Mouse (Mus musculus) embryonic facial prominence, embryonic 11.5 days (tissue): ENCODE measurements around the gene Asb9. TPM values are rescaled to one million over a fixed set of nuclear protein-coding genes. Genes with fewer than 3 reads are reported as not detected.

ENCODE experiments used
- ATAC-seq: fragments of 200-750 bp; cut with Nextera tagmentation; replicated peaks from 2 replicates; pipeline ENCODE4 v1.8.0; 2017; ENCODE audit warnings: low read depth; ENCODE audit not compliant: insufficient number of reproducible peaks, low FRiP score, low TSS enrichment
- DNase-seq: peaks from one replicate; pipeline ENCODE4 v3.0.0-alpha.2; 2015; ENCODE audit warnings: low spot score
- H3K27ac ChIP-seq: fragments of 300-500 bp; sonication (generic); replicated peaks from 2 replicates; pipeline ENCODE4 v1.5.1; 2014; ENCODE audit warnings: mild to moderate bottlenecking, low read depth, low read length, control low read depth
- H3K27me3 ChIP-seq: fragments of 300-500 bp; sonication (generic); 2 replicates; pipeline ENCODE4 v1.6.1; 2014; ENCODE audit warnings: mild to moderate bottlenecking, low read length, moderate library complexity, mixed read lengths; ENCODE audit not compliant: control insufficient read depth, insufficient read depth
- H3K36me3 ChIP-seq: fragments of 300-500 bp; sonication (generic); replicated peaks from 2 replicates; pipeline ENCODE4 v1.6.1; 2014; ENCODE audit warnings: low read depth, mild to moderate bottlenecking, low read length, moderate library complexity, mixed read lengths; ENCODE audit not compliant: control insufficient read depth, insufficient read depth
- H3K4me1 ChIP-seq: fragments of 300-500 bp; sonication (generic); 2 replicates; pipeline ENCODE4 v1.6.1; 2014; ENCODE audit warnings: low read length, mixed read lengths; ENCODE audit not compliant: control insufficient read depth, insufficient read depth
- H3K4me2 ChIP-seq: fragments of 300-500 bp; sonication (generic); 2 replicates; pipeline ENCODE4 v1.6.1; 2014; ENCODE audit warnings: low read depth, mild to moderate bottlenecking, control low read depth, low read length, moderate library complexity
- H3K4me3 ChIP-seq: fragments of 300-500 bp; sonication (generic); 2 replicates; pipeline ENCODE4 v1.5.1; 2014; ENCODE audit warnings: low read depth, low read length, control low read depth
- H3K9ac ChIP-seq: fragments of 300-500 bp; sonication (generic); replicated peaks from 2 replicates; pipeline ENCODE4 v1.6.1; 2014; ENCODE audit warnings: mild to moderate bottlenecking, control low read depth, low read length
- H3K9me3 ChIP-seq: fragments of 300-500 bp; sonication (generic); replicated peaks from 2 replicates; pipeline ENCODE4 v1.6.1; 2016; ENCODE audit warnings: mild to moderate bottlenecking, low read length, inconsistent platforms, mixed read lengths; ENCODE audit not compliant: control insufficient read depth
- WGBS: fragments of 180-500 bp; shearing (Covaris S2); extraction: QIAGEN DNeasy Blood & Tissue Kit; methylation state at CpG from one replicate; pipeline ENCODE4 v1.1.7; 2014; 5-methylcytosine and 5-hydroxymethylcytosine counted together
- polyA plus RNA-seq: library from polyadenylated mRNA; unstranded; fragments of >200 nt; fragmentation: Nextera tagmentation; extraction: Ambion mirVana; gene quantifications from 2 replicates; pipeline ENCODE4 v1.2.1, GENCODE M21; 2014

Gene Asb9
- polyA plus RNA-seq, result 2.3 and 2.7 TPM in 2 replicates

DNA sequence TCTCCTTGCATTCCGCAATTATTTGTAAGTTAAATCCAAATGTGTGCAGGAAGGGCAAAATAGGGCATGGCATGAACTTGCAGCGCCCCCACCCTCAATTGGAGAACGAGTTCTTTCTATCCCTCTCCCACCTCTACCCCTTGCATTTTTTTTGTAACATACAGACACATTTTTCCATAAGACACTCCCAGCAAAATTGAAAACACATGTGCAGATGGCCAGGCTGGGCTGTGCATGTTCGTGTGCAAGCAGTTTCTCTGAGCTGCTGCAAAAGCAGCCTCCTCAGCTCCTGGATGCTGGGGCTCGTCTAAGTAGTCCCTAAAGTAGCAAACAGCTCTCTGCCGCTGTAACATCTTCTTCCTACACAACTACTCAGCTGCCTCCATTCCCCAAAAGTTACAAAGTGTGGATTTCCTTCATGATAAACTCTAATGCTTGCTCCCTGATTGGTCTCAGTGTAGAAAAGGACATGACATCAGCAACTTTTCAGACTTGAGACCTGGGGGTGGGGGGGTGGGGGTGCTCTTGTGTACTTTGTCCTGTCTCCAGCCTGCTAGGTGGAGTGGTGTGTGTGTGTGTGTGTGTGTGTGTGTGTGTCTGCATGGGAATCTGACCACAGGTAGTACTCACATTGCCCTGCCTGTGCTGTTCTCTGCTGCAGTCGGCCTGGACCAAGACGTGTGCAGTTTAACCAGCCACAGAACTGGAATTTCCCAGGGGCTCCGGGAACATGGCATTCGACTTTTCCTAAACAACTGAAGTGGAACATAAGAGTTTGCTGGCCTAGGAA lies at the start of gene Asb9:
Asb9 (plus strand) TSS at position 619 of the 790 bp plus-strand sequence.
- Histone ChIP-seq H3K27ac (0 out of 2 replicates have a peak within 1 kb of the TSS, but pooled peaks have one; percentile 16), H3K27me3 (no peaks in the 10 kb centered on the region), H3K36me3 (no peaks in the 10 kb centered on the region), H3K4me2 (no peak within 1 kb of the TSS), H3K9me3 (no peaks in the 10 kb centered on the region), H3K4me3 (no peak within 1 kb of the TSS), H3K4me1 (no peaks in the 10 kb centered on the region), H3K9ac (no peak within 1 kb of the TSS)
- ATAC-seq (peak; percentile 83; the same call in 1 of the 2 replicates), DNase-seq (peak; percentile 62)
- WGBS, result 47% methylated on average over 10 of the region's 10 CpGs

DNA sequence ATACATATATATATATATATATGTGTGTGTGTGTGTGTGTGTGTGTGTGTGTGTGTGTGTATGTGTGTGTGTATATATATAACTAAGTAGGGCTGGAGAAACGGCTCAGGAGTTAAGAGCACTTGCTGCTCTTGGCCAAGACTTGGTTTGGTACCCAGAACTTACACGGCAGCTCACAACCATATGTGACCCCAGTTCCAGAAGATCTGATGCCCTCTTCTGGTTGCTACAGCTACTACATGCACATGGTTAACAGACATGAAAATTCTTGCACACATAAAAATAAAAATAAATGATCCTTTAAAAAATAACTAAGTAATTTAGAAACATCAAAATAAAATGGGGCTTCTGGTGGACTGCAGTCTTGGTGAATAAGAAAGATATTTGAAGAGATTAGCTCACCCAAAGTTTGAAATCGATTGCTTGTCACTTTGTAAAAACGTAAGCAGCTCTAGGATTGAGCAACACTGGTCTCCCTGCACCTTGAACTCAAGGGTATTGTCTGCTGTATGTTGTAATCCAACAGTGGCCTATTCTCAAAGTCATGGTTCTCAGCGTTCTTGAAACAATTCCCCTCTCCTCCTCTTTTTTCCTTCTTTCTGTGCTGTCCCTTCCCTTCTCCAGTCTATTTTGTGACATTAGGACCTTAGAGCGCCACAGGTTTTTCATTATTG lies 46.8 kb upstream of the Asb9 start:
- no peaks in the 10 kb centered on the region for H3K9me3 ChIP-seq
- no peak overlapping the region for H3K4me2 ChIP-seq
- no peak overlapping the region for H3K9ac ChIP-seq
- H3K27ac ChIP-seq, result no peak overlapping the region
- H3K36me3 ChIP-seq, result no peaks in the 10 kb centered on the region
- 67% methylated on average over 6 of the region's 6 CpGs for WGBS
- ATAC-seq (no peak), DNase-seq (no peak)
- no peak overlapping the region for H3K4me3 ChIP-seq
- no peaks in the 10 kb centered on the region for H3K27me3 ChIP-seq
- H3K4me1 ChIP-seq, result no peaks in the 10 kb centered on the region

DNA sequence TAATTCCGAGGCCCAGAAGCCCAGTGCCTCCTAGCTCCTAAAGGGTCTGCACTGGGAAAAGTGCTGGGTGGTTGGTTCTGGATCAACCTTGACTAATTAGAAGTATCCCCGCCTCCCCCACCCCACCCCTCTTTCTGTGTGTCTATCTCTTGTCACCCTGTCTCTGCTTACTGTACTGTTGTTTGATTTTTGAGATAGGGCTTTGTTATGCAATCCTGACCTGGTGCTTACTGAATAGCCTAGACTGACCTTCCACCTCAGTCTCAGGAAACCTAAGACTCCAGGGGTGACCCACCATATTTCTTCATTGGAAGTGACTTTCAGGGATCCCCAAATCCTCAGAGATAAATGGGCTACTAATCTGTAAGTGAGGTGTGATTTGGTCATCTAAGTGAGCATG lies 3.9 kb upstream of the Asb9 start:
- H3K27me3 ChIP-seq, result no peaks in the 10 kb centered on the region
- no peaks in the 10 kb centered on the region for H3K36me3 ChIP-seq
- DNase-seq (no peak), ATAC-seq (no peak)
- no peak overlapping the region for H3K27ac ChIP-seq
- H3K9ac ChIP-seq, result no peak overlapping the region
- H3K4me1 ChIP-seq, result no peaks in the 10 kb centered on the region
- H3K9me3 ChIP-seq, result no peaks in the 10 kb centered on the region
- no peak overlapping the region for H3K4me2 ChIP-seq
- H3K4me3 ChIP-seq, result no peak overlapping the region
- 71% methylated on average over 2 of the region's 2 CpGs for WGBS

DNA sequence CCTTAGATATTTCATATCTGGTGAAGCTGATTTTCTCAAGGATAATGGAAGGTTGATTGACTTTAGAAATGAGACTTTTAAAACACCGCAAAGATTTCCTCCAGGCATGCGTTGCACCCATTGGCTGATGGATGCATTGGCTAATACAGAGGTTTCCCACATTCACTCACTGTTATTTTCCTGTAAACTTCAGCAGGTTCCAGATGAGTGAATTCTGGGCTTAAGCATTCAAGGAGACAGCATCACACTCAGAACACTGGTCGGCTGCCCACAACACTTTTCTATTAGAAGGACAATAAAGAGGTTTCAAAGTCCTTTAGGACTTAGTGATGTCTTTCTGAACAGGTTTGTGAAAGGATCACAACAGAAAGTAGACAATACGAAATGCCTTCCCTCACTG lies 941 bp downstream of the Asb9 start:
- no peaks in the 10 kb centered on the region for H3K9me3 ChIP-seq
- ATAC-seq (no peak), DNase-seq (no peak)
- no peaks in the 10 kb centered on the region for H3K4me1 ChIP-seq
- H3K27ac ChIP-seq, result no peak overlapping the region
- no peak overlapping the region for H3K4me3 ChIP-seq
- H3K9ac ChIP-seq, result no peak overlapping the region
- WGBS, result 83% methylated on average over 4 of the region's 4 CpGs
- H3K4me2 ChIP-seq, result no peak overlapping the region
- no peaks in the 10 kb centered on the region for H3K27me3 ChIP-seq
- H3K36me3 ChIP-seq, result no peaks in the 10 kb centered on the region

DNA sequence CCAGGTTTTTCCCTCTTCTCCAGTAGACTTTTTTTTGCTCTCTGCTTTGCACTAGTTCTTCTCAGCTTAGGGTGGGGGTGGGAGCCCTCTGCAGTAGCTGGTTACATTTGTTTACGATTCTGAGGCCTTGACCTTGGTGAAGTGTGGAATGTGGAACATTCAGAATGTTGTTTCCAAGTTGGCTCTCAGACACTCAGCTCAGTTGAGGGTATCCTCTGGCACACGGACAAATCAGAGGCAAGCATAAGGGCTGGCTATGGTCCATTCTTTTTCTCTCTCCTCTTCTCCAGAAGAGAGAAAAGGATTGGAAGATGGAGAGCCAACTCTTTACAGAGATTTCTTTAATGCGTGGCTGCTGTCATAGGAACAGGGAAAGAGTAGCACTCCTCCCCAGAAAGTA lies 2.6 kb downstream of the Asb9 start:
- H3K9ac ChIP-seq, result no peak overlapping the region
- no peak for ATAC-seq
- no peak overlapping the region for H3K4me2 ChIP-seq
- H3K4me1 ChIP-seq, result no peaks in the 10 kb centered on the region
- H3K27ac ChIP-seq, result no peak overlapping the region
- H3K36me3 ChIP-seq, result no peaks in the 10 kb centered on the region
- DNase-seq, result no peak
- 57% methylated on average over 3 of the region's 3 CpGs for WGBS
- H3K4me3 ChIP-seq, result no peak overlapping the region
- no peaks in the 10 kb centered on the region for H3K9me3 ChIP-seq
- no peaks in the 10 kb centered on the region for H3K27me3 ChIP-seq

DNA sequence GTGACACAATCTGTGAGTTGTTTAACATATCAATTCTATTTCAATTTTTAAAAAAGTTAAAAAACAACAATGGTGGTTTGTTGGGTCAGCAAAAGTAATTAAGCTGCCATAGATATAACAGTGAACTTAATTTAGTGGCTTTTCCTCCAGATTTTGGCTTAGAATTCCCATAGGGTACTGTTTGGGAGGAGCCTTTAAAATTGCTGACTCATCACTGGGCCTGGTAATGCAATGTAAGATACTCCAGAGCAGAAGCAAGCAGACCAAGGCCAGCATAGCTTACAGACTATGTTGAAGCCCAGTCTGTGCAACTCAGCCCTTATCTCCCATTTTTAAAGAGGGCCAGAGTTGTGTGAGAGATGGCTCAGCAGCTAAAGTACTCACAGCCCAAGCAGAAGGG lies 16.0 kb downstream of the Asb9 start:
- no peak for ATAC-seq
- no peaks in the 10 kb centered on the region for H3K27me3 ChIP-seq
- H3K9ac ChIP-seq, result no peak overlapping the region
- no peak overlapping the region for H3K4me3 ChIP-seq
- H3K4me2 ChIP-seq, result no peak overlapping the region
- no peaks in the 10 kb centered on the region for H3K36me3 ChIP-seq
- no peak overlapping the region for H3K27ac ChIP-seq
- H3K9me3 ChIP-seq, result no peaks in the 10 kb centered on the region
- DNase-seq, result no peak
- no peaks in the 10 kb centered on the region for H3K4me1 ChIP-seq

DNA sequence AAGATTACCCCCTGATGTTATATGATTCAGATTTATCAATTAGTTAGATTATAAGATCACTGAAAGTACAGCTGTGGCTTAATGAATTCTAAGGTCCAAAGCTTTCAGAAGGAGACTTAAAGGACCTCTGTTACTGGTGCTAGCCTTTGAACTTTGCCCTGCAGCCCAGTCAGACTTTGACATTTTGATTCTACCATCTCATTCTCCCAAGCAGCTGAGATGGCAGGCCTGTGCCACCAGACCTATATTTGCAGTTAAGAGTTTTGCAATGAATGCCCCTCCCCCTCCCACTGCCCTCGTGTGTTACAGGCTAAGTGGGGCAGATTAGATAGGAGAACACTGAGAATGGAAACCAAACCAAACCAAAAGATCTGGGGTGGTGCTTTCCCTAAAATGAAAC lies 20.4 kb downstream of the Asb9 start:
- Histone ChIP-seq H3K36me3 (no peaks in the 10 kb centered on the region), H3K9ac (no peak overlapping the region), H3K9me3 (no peaks in the 10 kb centered on the region), H3K4me2 (no peak overlapping the region), H3K27ac (no peak overlapping the region), H3K27me3 (no peaks in the 10 kb centered on the region), H3K4me1 (no peaks in the 10 kb centered on the region), H3K4me3 (no peak overlapping the region)
- DNase-seq, result no peak
- no peak for ATAC-seq
- 48% methylated on average over 1 of the region's 1 CpGs for WGBS
